Mouse (Mus musculus): ENCODE measurements around the gene Akain1.

GRCm38 (mm10) chr17:69461680-69462079, 22.6 kb downstream of the Akain1 start:
- TF ChIP-seq CTCF (IDR thresholded peaks at IDR 0.05; ENCODE audit: extremely low read depth, insufficient read length, insufficient replicate concordance, low read depth, low read length) (no peak), POLR2A (IDR thresholded peaks at IDR 0.05; ENCODE audit: low read depth, low read length) (no peak)
